ENCODE assay signal across 12 mouse cellular contexts in genomic region chr1:193788496-193788895, GRCm38 (mm10).
"Had no signal": no experiment of that assay in that cellular context is flagged by ENCODE, and none has a peak within 500 bp of the region (broad histone marks: within the 10 kb centered on the region; RNA-seq: fewer than 3 reads in every experiment).

No protein-coding gene starts in this region.

- H3K36me3 ChIP-seq: limb, embryonic 13.5 days; midbrain, embryonic 12.5 days; neural tube, embryonic 13.5 days; stomach, embryonic 15.5 days had no signal

- H3K4me2 ChIP-seq: limb, embryonic 13.5 days; midbrain, embryonic 12.5 days; neural tube, embryonic 13.5 days; stomach, embryonic 15.5 days had no signal

- H3K4me3 ChIP-seq: limb, embryonic 13.5 days; midbrain, embryonic 12.5 days; neural tube, embryonic 13.5 days; stomach, embryonic 15.5 days had no signal

- H3K9ac ChIP-seq: limb, embryonic 13.5 days; liver, embryonic 14.5 days; midbrain, embryonic 12.5 days; neural tube, embryonic 13.5 days; stomach, embryonic 15.5 days had no signal

- H3K4me1 ChIP-seq: limb, embryonic 13.5 days; midbrain, embryonic 12.5 days; stomach, embryonic 15.5 days had no signal

- H3K27me3 ChIP-seq: limb, embryonic 13.5 days; midbrain, embryonic 12.5 days; neural tube, embryonic 13.5 days; stomach, embryonic 15.5 days had no signal

- DNase-seq: kidney, postnatal 10 days; kidney, postnatal 4 days; lung, adult 18-20 months; retina, postnatal 1 day; right cerebral cortex, postnatal 14 days; thymus, postnatal 14 days had no signal

- H3K9me3 ChIP-seq: limb, embryonic 13.5 days; midbrain, embryonic 12.5 days; neural tube, embryonic 13.5 days; stomach, embryonic 15.5 days had no signal

- H3K27ac ChIP-seq: limb, embryonic 13.5 days; liver, embryonic 14.5 days; midbrain, embryonic 12.5 days; neural tube, embryonic 13.5 days; stomach, embryonic 15.5 days had no signal

- ATAC-seq: midbrain, embryonic 16.5 days had no signal
